Mouse (Mus musculus): ENCODE results near the gene Znhit6. TPM values are rescaled to one million over a fixed set of nuclear protein-coding genes. Genes with fewer than 3 reads are reported as not detected.

Gene Znhit6
- 10 to 100 TPM; 16.1 to 16.8 TPM for total RNA-seq (2021)
- long read RNA-seq, transcript Znhit6-201 (10 exons, 2,339 nt) = major isoform, 9 of 12 reads
- long read RNA-seq, partial matches to known transcripts = 2 of 12 reads
- long read RNA-seq, other reads (novel, unspliced or antisense) = 1 of 12 reads

- peak; percentile 90 to 97 for DNase-seq (ENCODE audit: low spot score in 2 of 2)
Measured at GRCm38 (mm10) chr3:145575743-145576481, at the start of gene Znhit6. Gene Znhit6 (plus strand): TSS chr3:145576205.

GRCm38 (mm10) chr3:145537870-145538269 is 38.1 kb upstream of the Znhit6 start:
- no peak for DNase-seq (ENCODE audit: low spot score in 2 of 2)

- no peak for DNase-seq (ENCODE audit: low spot score in 2 of 2)
Measured at GRCm38 (mm10) chr3:145548441-145549415, 27.3 kb upstream of the Znhit6 start.

GRCm38 (mm10) chr3:145550216-145550615 is 25.8 kb upstream of the Znhit6 start:
- DNase-seq (ENCODE audit: low spot score in 2 of 2) = no peak

- DNase-seq (ENCODE audit: low spot score in 2 of 2) = no peak
Measured at GRCm38 (mm10) chr3:145554388-145554787, 21.6 kb upstream of the Znhit6 start.

- no peak for DNase-seq (ENCODE audit: low spot score in 2 of 2)
Measured at GRCm38 (mm10) chr3:145556206-145556605, 19.8 kb upstream of the Znhit6 start.

GRCm38 (mm10) chr3:145559675-145560074 is 16.3 kb upstream of the Znhit6 start:
- no peak for DNase-seq (ENCODE audit: low spot score in 2 of 2)

GRCm38 (mm10) chr3:145560117-145560516 is 15.9 kb upstream of the Znhit6 start:
- no peak for DNase-seq (ENCODE audit: low spot score in 2 of 2)

GRCm38 (mm10) chr3:145574468-145574867 is 1.5 kb upstream of the Znhit6 start:
- no peak for DNase-seq (ENCODE audit: low spot score in 2 of 2)

- DNase-seq (ENCODE audit: low spot score in 2 of 2) = no peak
Measured at GRCm38 (mm10) chr3:145575340-145575739, 665 bp upstream of the Znhit6 start.

GRCm38 (mm10) chr3:145576482-145576822 is 447 bp downstream of the Znhit6 start:
- no peak for DNase-seq (ENCODE audit: low spot score in 2 of 2)

- no peak for DNase-seq (ENCODE audit: low spot score in 2 of 2)
Measured at GRCm38 (mm10) chr3:145576876-145577275, 871 bp downstream of the Znhit6 start.

GRCm38 (mm10) chr3:145583043-145583442 is 7.0 kb downstream of the Znhit6 start:
- no peak for DNase-seq (ENCODE audit: low spot score in 2 of 2)

GRCm38 (mm10) chr3:145583522-145584200 is 7.7 kb downstream of the Znhit6 start:
- DNase-seq (ENCODE audit: low spot score in 2 of 2) = no peak

- DNase-seq (ENCODE audit: low spot score in 2 of 2) = no peak
Measured at GRCm38 (mm10) chr3:145590562-145590961, 14.6 kb downstream of the Znhit6 start.

GRCm38 (mm10) chr3:145591841-145592542 is 16.0 kb downstream of the Znhit6 start:
- DNase-seq (ENCODE audit: low spot score in 2 of 2) = no peak

GRCm38 (mm10) chr3:145595354-145595753 is 19.3 kb downstream of the Znhit6 start:
- no peak for DNase-seq (ENCODE audit: low spot score in 2 of 2)

GRCm38 (mm10) chr3:145599059-145599458 is 23.1 kb downstream of the Znhit6 start:
- DNase-seq (ENCODE audit: low spot score in 2 of 2) = no peak

- DNase-seq (ENCODE audit: low spot score in 2 of 2) = no peak
Measured at GRCm38 (mm10) chr3:145600801-145601200, 24.8 kb downstream of the Znhit6 start.

GRCm38 (mm10) chr3:145601345-145601744 is 25.3 kb downstream of the Znhit6 start:
- DNase-seq (ENCODE audit: low spot score in 2 of 2) = no peak
